Mouse (Mus musculus): ENCODE results near the gene Sipa1.
A peak's percentile ranks its signal among the peaks of the same experiment; 100 is the strongest.

Gene Sipa1

GRCm38 (mm10) chr19:5606196-5606595 is 57.3 kb downstream of the Sipa1 start:
- no peak for DNase-seq (ENCODE audit: low spot score in 2 of 2)

- DNase-seq (ENCODE audit: low spot score in 2 of 2) = peak in 1 of 2 experiments; percentile 49
These were observed 58.4 kb downstream of the Sipa1 start for GRCm38 (mm10) chr19:5605126-5605525.

- DNase-seq (ENCODE audit: low spot score in 2 of 2) = no peak
These were observed 59.8 kb downstream of the Sipa1 start for GRCm38 (mm10) chr19:5603664-5604063.

- DNase-seq (ENCODE audit: low spot score in 2 of 2) = peak; percentile 80 to 83
These were observed 61.6 kb downstream of the Sipa1 start, which contains the start of gene Rnaseh2c for GRCm38 (mm10) chr19:5601752-5602541. Rnaseh2c (plus strand) TSS chr19:5601873.
